Mouse (Mus musculus) retina, adult 2 months (tissue): Measurements from ENCODE around the gene Slc43a3.
A peak's percentile ranks its signal among the peaks of the same experiment; 100 is the strongest.

Experiments
- DNase-seq: peaks from one replicate; pipeline ENCODE4 v3.0.0-alpha.2; 2012; ENCODE audit warnings: low read depth, low spot score

Gene Slc43a3

GRCm38 (mm10) chr2:84937491-84938150 lies 1.2 kb downstream of the Slc43a3 start:
- no peak for DNase-seq

- DNase-seq = no peak
Measured at GRCm38 (mm10) chr2:84938249-84938946, 2.0 kb downstream of the Slc43a3 start.

- DNase-seq = no peak
Measured at GRCm38 (mm10) chr2:84939306-84939705, 2.9 kb downstream of the Slc43a3 start.

GRCm38 (mm10) chr2:84939711-84940110 lies 3.3 kb downstream of the Slc43a3 start:
- no peak for DNase-seq

GRCm38 (mm10) chr2:84941332-84941731 lies 5.0 kb downstream of the Slc43a3 start:
- DNase-seq = no peak

- no peak for DNase-seq
Measured at GRCm38 (mm10) chr2:84941795-84942194, 5.4 kb downstream of the Slc43a3 start.

- DNase-seq = no peak
Measured at GRCm38 (mm10) chr2:84947154-84947771, 10.9 kb downstream of the Slc43a3 start.

- DNase-seq = no peak
Measured at GRCm38 (mm10) chr2:84948252-84948651, 11.9 kb downstream of the Slc43a3 start.

- no peak for DNase-seq
Measured at GRCm38 (mm10) chr2:84948721-84949120, 12.3 kb downstream of the Slc43a3 start.

- no peak for DNase-seq
Measured at GRCm38 (mm10) chr2:84951027-84951426, 14.6 kb downstream of the Slc43a3 start.

- DNase-seq = no peak
Measured at GRCm38 (mm10) chr2:84952251-84952650, 15.9 kb downstream of the Slc43a3 start.

GRCm38 (mm10) chr2:84952693-84953092 lies 16.3 kb downstream of the Slc43a3 start:
- no peak for DNase-seq

GRCm38 (mm10) chr2:84955435-84955834 lies 19.1 kb downstream of the Slc43a3 start:
- no peak for DNase-seq

GRCm38 (mm10) chr2:84956274-84956673 lies 19.9 kb downstream of the Slc43a3 start:
- DNase-seq = peak; percentile 2

GRCm38 (mm10) chr2:84958588-84959264 lies 22.3 kb downstream of the Slc43a3 start:
- no peak for DNase-seq

GRCm38 (mm10) chr2:84961300-84961699 lies 24.9 kb downstream of the Slc43a3 start:
- no peak for DNase-seq

GRCm38 (mm10) chr2:84961901-84962300 lies 25.5 kb downstream of the Slc43a3 start:
- no peak for DNase-seq

GRCm38 (mm10) chr2:84962906-84963507 lies 26.6 kb downstream of the Slc43a3 start:
- DNase-seq = no peak

GRCm38 (mm10) chr2:84964111-84964801 lies 27.9 kb downstream of the Slc43a3 start:
- DNase-seq = no peak

- DNase-seq = no peak
Measured at GRCm38 (mm10) chr2:84967318-84967991, 31.1 kb downstream of the Slc43a3 start.

- DNase-seq = no peak
Measured at GRCm38 (mm10) chr2:84975580-84975979, 39.2 kb downstream of the Slc43a3 start.
